Mouse (Mus musculus) heart, adult 8-10 months (tissue): ENCODE measurements at regions not wholly inside any gene's neighbourhood (a gene's known extent, or its start where the extent isn't known, plus 50 kb on each side); places are given as distances from the start of the nearest gene placed in this dataset.

Source experiments
- DNase-seq: peaks from one replicate; pipeline ENCODE4 v3.0.0; 2022; ENCODE audit warnings: low spot score

GRCm38 (mm10) chr6:31159935-31160670, 201.2 kb upstream of the Klf14 start:
- DNase-seq, result no peak

GRCm38 (mm10) chr6:31161445-31162340, 202.8 kb upstream of the Klf14 start:
- DNase-seq, result no peak

GRCm38 (mm10) chr6:31165011-31165410, 206.1 kb upstream of the Klf14 start:
- no peak for DNase-seq

GRCm38 (mm10) chr6:31166347-31166746, 207.5 kb upstream of the Klf14 start:
- DNase-seq, result no peak

GRCm38 (mm10) chr6:31167732-31168131, 208.9 kb upstream of the Klf14 start:
- no peak for DNase-seq

GRCm38 (mm10) chr6:31168730-31169129, 209.9 kb upstream of the Klf14 start:
- no peak for DNase-seq

- DNase-seq, result no peak
Measured at GRCm38 (mm10) chr6:31169343-31169742, 210.5 kb upstream of the Klf14 start.

- DNase-seq, result no peak
Measured at GRCm38 (mm10) chr6:31169868-31170600, 211.2 kb upstream of the Klf14 start.

- DNase-seq, result no peak
Measured at GRCm38 (mm10) chr6:31171831-31172569, 213.1 kb upstream of the Klf14 start.

- DNase-seq, result no peak
Measured at GRCm38 (mm10) chr6:31175769-31176168, 216.9 kb upstream of the Klf14 start.

- peak; percentile 44 for DNase-seq
Measured at GRCm38 (mm10) chr6:31176368-31176767, 217.5 kb upstream of the Klf14 start.

- no peak for DNase-seq
Measured at GRCm38 (mm10) chr6:31176831-31177230, 218.0 kb upstream of the Klf14 start.

GRCm38 (mm10) chr6:31178201-31178880, 219.5 kb upstream of the Klf14 start:
- no peak for DNase-seq

- DNase-seq, result no peak
Measured at GRCm38 (mm10) chr6:31182284-31182683, 216.3 kb upstream of the Mkln1 start.

- DNase-seq, result no peak
Measured at GRCm38 (mm10) chr6:31183127-31183526, 215.4 kb upstream of the Mkln1 start.

- DNase-seq, result no peak
Measured at GRCm38 (mm10) chr6:31184554-31184953, 214.0 kb upstream of the Mkln1 start.

GRCm38 (mm10) chr6:31185151-31185550, 213.4 kb upstream of the Mkln1 start:
- peak; percentile 40 for DNase-seq

- DNase-seq, result no peak
Measured at GRCm38 (mm10) chr6:31188066-31188465, 210.5 kb upstream of the Mkln1 start.

GRCm38 (mm10) chr6:31189060-31189459, 209.5 kb upstream of the Mkln1 start:
- no peak for DNase-seq

- DNase-seq, result no peak
Measured at GRCm38 (mm10) chr6:31190070-31190469, 208.5 kb upstream of the Mkln1 start.
